Mouse (Mus musculus) telencephalon, adult 2 months (tissue): ENCODE results near the gene Cox14.
"Not testable (repeated sequence)": the region's sequence is repeated elsewhere in the genome, so short reads cannot be mapped to it uniquely, and the experiment has no call there.

Source experiments
- DNase-seq: peaks from one replicate; pipeline ENCODE4 v3.0.0-alpha.2; 2011; ENCODE audit warnings: low read depth, low spot score

Gene Cox14

DNA sequence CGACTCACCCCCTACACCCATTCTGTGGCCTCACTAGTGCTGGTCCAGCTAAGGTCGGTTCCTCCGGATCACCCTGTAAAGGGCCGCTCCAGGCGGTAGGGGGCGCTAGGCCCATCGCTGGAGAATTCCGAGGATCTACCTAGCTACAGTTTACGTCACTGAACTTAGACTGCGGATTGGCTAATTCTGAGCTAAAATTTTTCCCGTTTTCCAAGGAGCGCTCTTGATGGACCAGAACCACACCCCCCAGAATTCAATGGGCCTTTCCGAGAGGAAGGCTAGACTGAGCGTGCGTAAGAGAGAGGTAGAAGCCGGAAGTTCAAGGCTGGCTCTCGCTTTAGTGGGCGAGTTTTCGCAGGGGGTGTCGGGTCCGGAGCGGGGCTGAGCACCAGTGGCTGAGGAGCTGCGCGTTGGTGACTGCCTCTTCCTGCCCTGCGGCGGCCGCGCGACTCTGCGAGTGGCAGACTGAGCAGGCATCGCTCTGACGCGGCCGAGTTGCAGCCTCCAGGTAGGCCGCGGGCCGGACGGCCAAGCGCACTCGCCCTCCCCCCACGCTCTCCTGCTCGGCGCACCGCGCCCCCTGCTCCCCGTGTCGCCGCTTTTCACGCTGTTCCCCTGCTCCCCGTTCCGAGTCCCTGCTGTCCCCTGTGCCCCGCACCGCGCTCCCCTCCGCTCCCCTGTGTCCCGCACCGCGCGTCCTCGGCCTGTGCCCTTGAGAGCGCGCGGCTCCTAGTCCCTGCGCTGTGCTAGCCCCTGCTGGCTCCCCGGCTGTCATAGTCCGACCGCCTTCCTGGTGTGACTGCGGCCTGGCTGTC is at the start of gene Cox14:
Gene Cox14 (plus strand): TSS at position 278 of the 815 bp plus-strand sequence.
- peak; percentile 100 for DNase-seq

GRCm38 (mm10) chr15:99677089-99677488 is 48.3 kb upstream of the Cox14 start:
- no peak for DNase-seq

GRCm38 (mm10) chr15:99678063-99678800 is 47.2 kb upstream of the Cox14 start:
- no peak for DNase-seq

DNA sequence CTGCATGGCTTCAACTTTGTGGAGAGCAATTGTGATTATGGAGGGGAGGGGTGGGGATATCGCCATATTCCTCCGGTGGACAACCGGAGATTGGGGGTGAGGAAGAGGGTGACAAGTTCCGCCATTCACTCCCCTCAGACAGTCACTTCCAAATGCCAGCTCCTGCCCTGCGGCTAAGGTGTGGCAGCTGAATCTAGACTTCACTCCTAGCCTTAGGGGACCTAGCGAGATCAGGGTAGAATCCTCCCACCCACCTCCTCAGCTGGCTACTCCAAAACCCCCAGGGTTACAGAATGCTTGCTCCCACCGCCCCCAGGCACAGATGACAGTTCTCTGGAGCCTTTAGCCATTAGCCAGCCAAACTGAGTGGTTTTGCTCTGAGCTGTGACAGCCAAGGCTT is 46.4 kb upstream of the Cox14 start:
- DNase-seq: no peak

DNA sequence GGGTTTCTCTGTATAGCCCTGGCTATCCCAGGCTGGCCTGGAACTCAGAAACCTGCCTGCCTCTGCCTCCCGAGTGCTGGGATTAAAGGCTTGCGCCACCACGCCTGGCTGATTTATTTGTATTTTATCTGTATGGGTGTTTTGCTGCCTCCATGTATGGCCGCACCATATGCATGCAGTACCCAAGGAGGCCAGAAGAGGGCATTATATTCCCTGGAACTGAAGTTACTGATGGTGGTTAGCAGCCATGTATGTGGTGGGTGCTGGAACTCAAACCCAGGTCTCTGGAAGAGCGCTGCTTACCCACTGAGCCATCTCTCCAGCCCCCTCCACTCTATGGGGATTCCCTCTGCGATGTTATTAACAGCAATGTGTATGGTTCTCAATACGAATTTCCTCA is 42.5 kb upstream of the Cox14 start:
- no peak for DNase-seq

DNA sequence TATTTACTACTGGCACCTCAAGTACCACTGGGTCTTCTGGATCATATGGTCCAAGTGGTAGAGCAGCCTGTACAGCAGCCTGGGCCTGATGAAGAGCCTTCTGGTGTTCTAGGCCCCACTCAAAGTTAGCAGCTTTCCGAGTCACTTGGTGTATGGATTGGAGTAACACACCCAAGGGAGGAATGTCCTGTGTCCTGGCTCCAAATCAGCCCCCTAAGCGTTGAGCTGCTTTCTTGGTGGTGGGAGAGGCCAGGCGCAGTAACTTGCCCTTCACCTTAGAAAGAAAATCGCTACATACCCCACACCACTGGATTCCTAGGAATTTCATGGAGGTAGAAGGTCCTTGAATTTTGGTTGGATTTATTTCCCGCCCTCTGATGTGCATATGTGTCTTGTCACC is 41.3 kb upstream of the Cox14 start:
- DNase-seq: no peak

DNA sequence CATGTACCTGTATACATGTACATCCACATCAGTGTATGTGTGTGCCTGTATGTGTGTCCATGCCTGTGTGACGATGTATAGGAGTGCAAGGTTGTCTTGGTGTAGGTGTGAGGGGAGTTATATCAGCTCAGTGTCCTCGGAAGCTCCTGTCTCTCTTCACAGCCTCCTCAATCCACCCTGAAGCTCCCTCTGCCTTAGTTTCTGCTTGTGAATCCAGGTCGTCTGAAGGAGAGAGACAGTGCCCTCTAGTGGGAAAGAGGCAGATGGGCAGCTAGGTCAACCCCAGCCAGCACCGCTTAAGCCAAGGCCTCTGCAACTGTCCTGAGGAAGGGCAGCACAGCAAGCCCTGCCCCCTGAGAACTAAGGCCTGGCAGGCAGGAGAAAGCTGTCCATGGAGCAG is 36.7 kb upstream of the Cox14 start:
- peak; percentile 50 for DNase-seq

DNA sequence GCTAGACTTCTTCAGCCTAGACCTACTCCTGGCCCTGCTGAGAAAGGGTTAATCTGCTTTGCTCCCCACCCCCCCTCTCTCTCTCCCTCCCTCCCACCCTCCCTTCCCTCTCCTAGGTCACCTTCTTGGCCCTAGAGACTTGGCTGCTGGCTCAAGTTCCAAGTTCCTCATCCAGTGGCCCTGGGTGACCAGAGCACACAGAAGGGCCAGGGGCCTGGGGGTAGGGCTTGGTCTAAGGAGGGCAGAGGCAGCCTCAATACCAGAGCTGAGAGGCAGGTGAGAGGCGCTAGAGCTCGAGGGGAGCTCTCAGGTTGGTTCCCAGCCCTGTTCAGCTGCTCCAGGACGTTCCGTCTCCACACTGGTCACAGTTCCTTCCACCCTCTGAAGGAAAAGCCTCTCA is 34.5 kb upstream of the Cox14 start:
- no peak for DNase-seq

- DNase-seq: no peak
These were observed 33.4 kb upstream of the Cox14 start for GRCm38 (mm10) chr15:99691976-99692375.

DNA sequence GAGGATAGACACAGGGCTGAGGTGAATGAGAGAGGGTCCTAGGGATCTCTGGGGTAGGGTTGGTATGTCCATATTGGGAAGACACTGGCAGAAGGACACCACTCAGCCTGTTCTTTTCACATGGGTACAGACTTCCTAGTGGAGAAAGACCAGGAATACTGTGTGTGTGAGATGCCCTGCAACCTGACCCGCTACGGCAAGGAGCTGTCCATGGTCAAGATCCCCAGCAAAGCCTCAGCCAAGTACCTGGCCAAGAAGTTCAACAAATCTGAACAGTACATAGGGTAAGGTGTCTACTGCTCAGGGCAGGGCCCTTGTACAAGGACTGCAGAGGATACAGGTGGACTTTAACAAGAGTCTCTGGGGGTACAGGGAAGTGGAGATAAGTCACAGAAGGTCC is 28.1 kb upstream of the Cox14 start:
- no peak for DNase-seq

- peak; percentile 43 for DNase-seq
These were observed 26.8 kb upstream of the Cox14 start for GRCm38 (mm10) chr15:99698533-99699085.

GRCm38 (mm10) chr15:99699715-99700114 is 25.7 kb upstream of the Cox14 start:
- no peak for DNase-seq

- no peak for DNase-seq
These were observed 25.0 kb upstream of the Cox14 start for GRCm38 (mm10) chr15:99700219-99701106.

GRCm38 (mm10) chr15:99701640-99701998 is 23.8 kb upstream of the Cox14 start:
- not testable (repeated sequence) for DNase-seq

GRCm38 (mm10) chr15:99701999-99702900 is 23.2 kb upstream of the Cox14 start, which contains the start of gene Smarcd1:
Gene Smarcd1 (plus strand): TSS chr15:99702129.
- DNase-seq: peak; percentile 92

DNA sequence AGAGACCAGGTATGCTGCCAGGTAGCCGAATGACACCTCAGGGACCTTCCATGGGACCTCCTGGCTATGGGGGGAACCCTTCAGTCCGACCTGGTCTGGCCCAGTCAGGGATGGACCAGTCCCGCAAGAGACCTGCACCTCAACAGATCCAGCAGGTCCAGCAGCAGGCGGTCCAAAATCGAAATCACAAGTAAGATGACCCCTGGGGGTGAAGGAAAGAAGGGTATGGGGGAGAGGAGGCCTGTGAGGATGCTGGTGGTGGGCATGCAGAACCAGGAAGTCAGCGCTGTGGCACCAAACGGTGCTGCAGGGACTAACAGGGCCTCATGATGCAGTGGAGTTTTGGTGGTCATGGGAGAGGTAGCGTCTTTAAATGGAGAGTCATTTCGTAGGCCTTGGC is 22.3 kb upstream of the Cox14 start:
- no peak for DNase-seq

DNA sequence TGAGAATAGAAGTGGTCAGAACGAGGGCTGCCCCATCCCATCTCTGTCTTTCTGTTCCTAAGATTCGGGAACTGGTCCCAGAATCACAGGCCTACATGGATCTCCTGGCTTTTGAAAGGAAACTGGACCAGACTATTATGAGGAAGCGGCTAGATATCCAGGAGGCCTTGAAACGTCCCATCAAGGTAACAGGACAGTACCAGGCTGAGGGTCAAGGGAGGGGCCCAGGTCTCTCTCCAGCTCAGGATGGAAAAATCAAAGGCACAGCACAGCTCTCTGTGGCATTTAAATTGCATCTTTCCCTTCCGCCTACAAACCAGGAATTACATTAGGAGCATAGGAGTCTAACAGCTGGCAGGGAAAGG is 21.8 kb upstream of the Cox14 start:
- no peak for DNase-seq

GRCm38 (mm10) chr15:99704041-99704681 is 21.3 kb upstream of the Cox14 start:
- DNase-seq: no peak

- DNase-seq: no peak
These were observed 20.5 kb upstream of the Cox14 start for GRCm38 (mm10) chr15:99704881-99705280.

DNA sequence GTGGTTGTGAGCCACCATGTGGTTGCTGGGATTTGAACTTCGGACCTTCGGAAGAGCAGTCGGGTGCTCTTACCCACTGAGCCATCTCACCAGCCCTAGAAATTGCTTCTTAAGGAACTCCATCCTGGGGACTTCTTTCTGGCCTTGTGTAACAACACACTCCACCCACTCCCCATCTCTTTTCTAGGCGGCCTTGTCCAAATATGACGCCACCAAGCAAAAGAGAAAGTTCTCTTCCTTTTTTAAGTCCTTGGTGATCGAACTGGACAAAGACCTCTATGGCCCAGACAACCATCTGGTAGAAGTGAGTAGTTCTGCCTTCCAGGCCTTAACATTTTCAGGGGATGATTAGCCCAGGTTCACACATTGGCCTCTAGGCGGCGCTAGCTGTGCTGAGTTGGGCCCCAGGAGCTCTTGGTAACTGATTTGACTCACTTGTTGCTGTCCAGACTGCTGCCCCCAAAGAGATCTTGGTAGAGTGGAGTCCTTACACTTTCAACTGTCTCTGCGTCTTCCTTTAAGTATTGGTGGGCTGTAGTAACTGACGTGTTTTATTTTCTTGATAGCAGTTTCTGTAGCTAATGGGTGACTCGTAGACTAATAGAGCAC is 19.9 kb upstream of the Cox14 start, which contains the start of gene Gm17349:
Gene Gm17349 (minus strand): TSS at position 51 of the 609 bp plus-strand sequence.
- DNase-seq: no peak
